Mouse (Mus musculus) ES-E14 (cell line): Measurements from ENCODE around the gene Elmo1.

ENCODE experiments used
- MAFK ChIP-seq: IDR thresholded peaks from 2 replicates; pipeline ENCODE4 v1.6.1; 2014; ENCODE audit warnings: mild to moderate bottlenecking, low read depth, low read length, inconsistent platforms; ENCODE audit not compliant: insufficient read depth
- ZNF384 ChIP-seq: IDR thresholded peaks from 2 replicates; pipeline ENCODE4 v1.6.1; 2012; ENCODE audit warnings: low read depth, low read length, inconsistent platforms

DNA sequence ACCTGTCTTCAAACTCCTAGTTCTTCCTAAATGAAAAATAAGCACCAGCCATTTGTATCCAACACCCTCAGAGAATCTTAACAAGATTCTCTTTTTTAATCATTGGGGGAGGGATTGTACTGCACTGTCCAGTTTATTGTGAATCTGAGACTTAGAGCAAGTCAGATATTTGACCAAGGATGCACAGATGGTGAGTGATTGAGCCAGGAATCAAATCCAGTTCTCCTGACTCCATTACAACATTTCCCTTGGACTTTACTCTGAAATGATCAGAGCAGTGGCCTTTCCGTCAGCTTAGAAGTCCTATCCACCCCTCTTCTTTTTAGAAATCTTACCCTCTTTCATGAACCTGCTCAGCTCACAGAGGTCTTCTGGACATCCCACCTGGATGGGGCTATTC, 461.2 kb downstream of the Elmo1 start:
- TF ChIP-seq ZNF384: no peak
- no peak for TF ChIP-seq MAFK
